Mouse (Mus musculus): ENCODE measurements at regions not wholly inside any gene's neighbourhood (a gene's known extent, or its start where the extent isn't known, plus 50 kb on each side); places are given as distances from the start of the nearest gene placed in this dataset.

DNA sequence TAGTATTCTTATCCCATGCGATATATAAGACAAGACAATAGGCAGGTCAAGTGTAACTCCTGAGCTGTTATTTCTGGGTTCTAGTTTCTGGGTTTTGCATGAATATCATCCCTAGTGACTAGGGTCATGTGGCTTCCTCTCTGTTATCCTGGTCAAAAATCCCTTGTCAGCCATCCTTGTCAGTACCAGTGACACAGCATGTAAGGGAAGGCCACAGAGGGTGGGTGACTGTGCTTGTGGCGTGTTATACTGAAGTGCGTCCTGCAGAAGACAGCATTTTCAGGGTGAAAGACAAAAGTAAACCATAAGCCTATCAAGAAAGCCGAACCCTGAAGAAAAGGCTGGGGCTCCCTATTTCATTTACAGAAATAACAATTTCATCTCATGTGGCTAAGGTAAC lies 50.7 kb upstream of the Echdc3 start:
- Histone ChIP-seq H3K9ac (ENCODE audit: low read depth, low read length) (no peak overlapping the region), H3K4me3 (ENCODE audit: low read depth, low read length) (no peak overlapping the region), H3K27ac (ENCODE audit: low read length) (no peak overlapping the region), H3K36me3 (ENCODE audit: control insufficient read depth, insufficient read depth, low read length) (no peaks in the 10 kb centered on the region), H3K4me2 (ENCODE audit: low read length) (no peak overlapping the region), H3K4me1 (ENCODE audit: control insufficient read depth, insufficient read depth, low read length) (peaks cover 22% of the 10 kb centered on the region), H3K9me3 (replicated peaks; ENCODE audit: control insufficient read depth, low read length, poor library complexity, severe bottlenecking) (no peaks in the 10 kb centered on the region), H3K27me3 (ENCODE audit: control insufficient read depth, insufficient read depth, low read depth, low read length) (no peaks in the 10 kb centered on the region)
- WGBS: 93% methylated on average over 4 of the region's 4 CpGs
- no peak for ATAC-seq

DNA sequence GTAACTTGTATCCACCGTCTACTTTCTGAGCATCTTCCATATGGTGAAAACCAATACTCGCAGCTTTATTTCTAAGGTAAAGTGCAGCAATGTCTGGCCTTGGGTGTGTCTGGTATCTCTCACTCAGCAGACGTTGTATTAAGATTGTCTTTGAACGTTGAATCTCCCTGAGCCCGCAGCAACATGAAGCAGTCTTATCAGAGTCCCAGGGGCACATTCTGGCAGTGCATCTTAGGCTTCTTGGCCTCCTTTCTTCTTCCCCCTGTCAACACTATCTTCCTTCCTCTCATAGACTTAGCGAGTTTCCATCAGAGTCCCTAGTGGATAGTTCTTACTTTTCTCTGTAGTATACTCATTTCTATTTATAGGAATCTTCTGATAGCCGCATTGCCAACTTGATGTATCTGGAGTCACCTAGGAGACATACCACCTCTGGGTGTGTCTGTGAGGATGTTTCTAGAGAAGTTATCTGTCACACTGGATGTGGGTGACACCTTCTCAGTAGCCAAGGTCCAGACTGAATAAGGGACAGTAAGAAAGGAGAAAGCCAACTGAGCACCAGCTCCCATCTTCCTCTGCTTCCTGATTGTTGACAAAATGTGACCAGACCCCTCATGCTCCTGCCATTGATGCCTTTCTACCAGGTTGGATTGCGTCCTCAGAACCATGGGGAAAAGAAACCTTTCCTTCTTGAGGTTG lies 51.4 kb upstream of the Echdc3 start:
- Histone ChIP-seq H3K9ac (ENCODE audit: low read depth, low read length) (no peak overlapping the region), H3K4me3 (ENCODE audit: low read depth, low read length) (no peak overlapping the region), H3K27me3 (ENCODE audit: control insufficient read depth, insufficient read depth, low read depth, low read length) (no peaks in the 10 kb centered on the region), H3K36me3 (ENCODE audit: control insufficient read depth, insufficient read depth, low read length) (no peaks in the 10 kb centered on the region), H3K9me3 (replicated peaks; ENCODE audit: control insufficient read depth, low read length, poor library complexity, severe bottlenecking) (no peaks in the 10 kb centered on the region), H3K27ac (ENCODE audit: low read length) (no peak overlapping the region), H3K4me2 (ENCODE audit: low read length) (no peak overlapping the region), H3K4me1 (ENCODE audit: control insufficient read depth, insufficient read depth, low read length) (peaks cover 22% of the 10 kb centered on the region)
- WGBS: 91% methylated on average over 8 of the region's 8 CpGs
- ATAC-seq: no peak

- no peaks in the 10 kb centered on the region for H3K9me3 ChIP-seq (replicated peaks; ENCODE audit: control insufficient read depth, low read length, poor library complexity, severe bottlenecking)
- H3K36me3 ChIP-seq (ENCODE audit: control insufficient read depth, insufficient read depth, low read length): no peaks in the 10 kb centered on the region
- ATAC-seq: no peak
- H3K4me1 ChIP-seq (ENCODE audit: control insufficient read depth, insufficient read depth, low read length): peaks cover 22% of the 10 kb centered on the region
- H3K9ac ChIP-seq (ENCODE audit: low read depth, low read length): no peak overlapping the region
- no peak overlapping the region for H3K27ac ChIP-seq (ENCODE audit: low read length)
- no peak overlapping the region for H3K4me2 ChIP-seq (ENCODE audit: low read length)
- no peaks in the 10 kb centered on the region for H3K27me3 ChIP-seq (ENCODE audit: control insufficient read depth, insufficient read depth, low read depth, low read length)
- WGBS: 78% methylated on average over 3 of the region's 3 CpGs
- no peak overlapping the region for H3K4me3 ChIP-seq (ENCODE audit: low read depth, low read length)
Measured at GRCm38 (mm10) chr2:6265117-6265516, 52.3 kb upstream of the Echdc3 start.

GRCm38 (mm10) chr2:6267066-6267465 lies 54.2 kb upstream of the Echdc3 start:
- ATAC-seq: no peak
- no peak overlapping the region for H3K4me3 ChIP-seq (ENCODE audit: low read depth, low read length)
- H3K27me3 ChIP-seq (ENCODE audit: control insufficient read depth, insufficient read depth, low read depth, low read length): no peaks in the 10 kb centered on the region
- WGBS: 25% methylated on average over 6 of the region's 6 CpGs
- peak overlapping the region; percentile 27; the same call in 1 of the 2 replicates for H3K4me2 ChIP-seq (ENCODE audit: low read length)
- H3K9me3 ChIP-seq (replicated peaks; ENCODE audit: control insufficient read depth, low read length, poor library complexity, severe bottlenecking): no peaks in the 10 kb centered on the region
- H3K27ac ChIP-seq (ENCODE audit: low read length): peak overlapping the region; percentile 61
- peaks cover 14% of the 10 kb centered on the region for H3K4me1 ChIP-seq (ENCODE audit: control insufficient read depth, insufficient read depth, low read length)
- H3K9ac ChIP-seq (ENCODE audit: low read depth, low read length): no peak overlapping the region
- H3K36me3 ChIP-seq (ENCODE audit: control insufficient read depth, insufficient read depth, low read length): no peaks in the 10 kb centered on the region

DNA sequence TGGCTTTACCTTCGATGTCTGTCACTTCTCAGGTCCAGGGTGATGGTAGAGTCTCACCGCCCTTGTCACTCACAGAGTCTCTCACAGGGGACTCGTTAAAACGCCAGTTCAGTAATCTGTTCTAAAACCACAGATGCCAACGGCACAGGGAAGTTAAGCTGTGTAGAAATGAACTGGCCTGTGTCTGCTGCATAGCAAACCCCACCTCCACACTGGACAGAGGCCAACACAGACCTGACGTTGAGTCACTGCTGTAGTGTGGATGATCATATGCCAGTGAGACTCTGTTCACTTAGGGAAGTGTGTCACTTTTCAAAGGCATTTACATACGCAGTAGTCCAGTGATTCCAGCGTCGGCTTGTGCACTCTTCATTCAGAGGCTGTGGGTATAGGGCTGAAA lies 54.7 kb upstream of the Echdc3 start:
- no peak overlapping the region for H3K4me3 ChIP-seq (ENCODE audit: low read depth, low read length)
- H3K4me1 ChIP-seq (ENCODE audit: control insufficient read depth, insufficient read depth, low read length): peaks cover 14% of the 10 kb centered on the region
- WGBS: 18% methylated on average over 9 of the region's 9 CpGs
- H3K9ac ChIP-seq (ENCODE audit: low read depth, low read length): no peak overlapping the region
- H3K36me3 ChIP-seq (ENCODE audit: control insufficient read depth, insufficient read depth, low read length): no peaks in the 10 kb centered on the region
- peak overlapping the region; percentile 27; the same call in 1 of the 2 replicates for H3K4me2 ChIP-seq (ENCODE audit: low read length)
- no peaks in the 10 kb centered on the region for H3K9me3 ChIP-seq (replicated peaks; ENCODE audit: control insufficient read depth, low read length, poor library complexity, severe bottlenecking)
- ATAC-seq: peak; percentile 74
- H3K27me3 ChIP-seq (ENCODE audit: control insufficient read depth, insufficient read depth, low read depth, low read length): no peaks in the 10 kb centered on the region
- peak overlapping the region; percentile 61; the same call in 1 of the 2 replicates for H3K27ac ChIP-seq (ENCODE audit: low read length)

- Histone ChIP-seq H3K9ac (ENCODE audit: low read depth, low read length) (no peak overlapping the region), H3K27ac (ENCODE audit: low read length) (no peak overlapping the region), H3K9me3 (replicated peaks; ENCODE audit: control insufficient read depth, low read length, poor library complexity, severe bottlenecking) (no peaks in the 10 kb centered on the region), H3K36me3 (ENCODE audit: control insufficient read depth, insufficient read depth, low read length) (no peaks in the 10 kb centered on the region), H3K4me1 (ENCODE audit: control insufficient read depth, insufficient read depth, low read length) (peaks cover 7% of the 10 kb centered on the region; the same call in 1 of the 2 replicates), H3K27me3 (ENCODE audit: control insufficient read depth, insufficient read depth, low read depth, low read length) (no peaks in the 10 kb centered on the region), H3K4me3 (ENCODE audit: low read depth, low read length) (no peak overlapping the region), H3K4me2 (ENCODE audit: low read length) (no peak overlapping the region)
- no peak for ATAC-seq
- 87% methylated on average over 2 of the region's 2 CpGs for WGBS
Measured at GRCm38 (mm10) chr2:6272514-6272913, 50.0 kb upstream of the Usp6nl start.

Data from midbrain, embryonic 16.5 days (tissue).